Mouse (Mus musculus) cerebellum, postnatal 4 days (tissue): ENCODE measurements around the gene Cldn2.
A peak's percentile ranks its signal among the peaks of the same experiment; 100 is the strongest.

Experiments used
- DNase-seq, 2 experiments: peaks; one replicate each; pipeline ENCODE4 v3.0.0; 2022; ENCODE audit warnings: low spot score in 2 of 2, mixed read lengths in 1 of 2

Gene Cldn2

DNA sequence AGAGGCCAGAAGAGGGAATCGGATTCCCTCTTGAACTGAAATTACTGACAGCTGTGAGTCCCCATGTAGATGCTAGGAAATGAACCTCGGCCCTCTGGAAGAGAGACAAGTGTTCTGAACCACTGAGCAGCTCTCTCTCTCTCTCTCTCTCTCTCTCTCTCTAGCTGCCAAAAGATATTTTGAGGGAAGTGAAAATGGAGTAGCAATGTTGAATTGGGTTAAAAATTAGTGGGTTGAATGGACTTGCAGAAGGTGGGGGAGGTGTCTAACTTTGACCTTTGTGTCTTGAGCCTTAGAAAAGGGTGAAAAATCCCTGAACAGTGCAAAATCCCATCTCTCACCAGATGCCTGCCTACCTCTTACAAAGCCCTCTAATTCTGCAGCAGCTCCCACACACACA, 6.8 kb downstream of the Cldn2 start:
- no peak for DNase-seq

DNA sequence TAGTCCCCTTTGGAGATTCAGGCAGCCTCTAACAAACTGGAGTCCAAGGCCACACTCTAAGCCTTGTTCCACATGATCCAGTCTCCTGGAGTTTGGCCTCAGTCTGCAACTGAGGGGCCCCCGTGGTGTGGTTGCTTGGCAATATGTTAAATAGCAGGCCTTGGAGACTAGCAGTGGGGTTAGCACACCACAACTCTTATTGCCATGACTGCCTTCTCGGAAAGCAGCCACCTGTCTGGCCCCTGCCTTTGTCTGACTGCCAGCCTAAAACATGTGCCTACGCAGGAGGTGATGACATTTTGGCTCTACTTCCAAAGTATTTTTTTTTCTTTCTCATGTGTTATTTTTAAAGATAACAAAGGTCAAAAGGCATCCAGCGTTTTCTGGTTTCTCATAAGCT, 7.5 kb downstream of the Cldn2 start:
- peak in 1 of 2 experiments; percentile 42 for DNase-seq

GRCm38 (mm10) chrX:139808501-139808900, 7.9 kb downstream of the Cldn2 start:
- peak in 1 of 2 experiments; percentile 27 for DNase-seq

DNA sequence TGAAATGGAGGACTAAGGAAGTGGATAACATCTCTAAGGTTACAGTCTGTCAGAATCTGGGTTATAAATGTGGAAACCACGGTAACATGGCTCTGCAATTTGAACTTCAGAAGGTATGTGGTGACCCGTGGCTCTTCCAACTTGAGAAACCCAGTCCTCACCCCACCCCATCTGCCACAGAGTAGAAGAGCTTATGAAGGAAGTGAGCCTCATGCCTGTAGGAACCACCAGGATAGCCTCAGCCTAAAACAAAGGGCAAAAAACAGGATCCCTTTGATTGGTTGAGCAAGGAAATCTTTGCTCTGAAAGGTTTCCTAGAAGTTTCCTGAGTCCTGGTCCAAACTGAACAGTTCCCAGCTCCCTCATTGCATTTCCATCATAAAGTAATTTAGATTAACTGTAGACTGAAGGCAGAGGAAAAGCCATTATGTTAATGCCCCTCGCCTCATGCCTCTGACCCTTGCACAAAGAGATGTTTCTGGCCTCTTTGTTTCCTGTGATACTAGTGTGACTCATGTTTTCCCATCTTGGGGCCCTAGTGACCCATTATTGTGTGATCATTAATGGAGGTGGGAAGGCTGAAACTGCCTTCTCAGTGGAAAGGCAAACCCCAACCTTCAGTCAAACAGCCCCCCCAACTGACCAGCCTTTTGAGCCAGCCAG, 12.1 kb downstream of the Cldn2 start:
- no peak for DNase-seq

DNA sequence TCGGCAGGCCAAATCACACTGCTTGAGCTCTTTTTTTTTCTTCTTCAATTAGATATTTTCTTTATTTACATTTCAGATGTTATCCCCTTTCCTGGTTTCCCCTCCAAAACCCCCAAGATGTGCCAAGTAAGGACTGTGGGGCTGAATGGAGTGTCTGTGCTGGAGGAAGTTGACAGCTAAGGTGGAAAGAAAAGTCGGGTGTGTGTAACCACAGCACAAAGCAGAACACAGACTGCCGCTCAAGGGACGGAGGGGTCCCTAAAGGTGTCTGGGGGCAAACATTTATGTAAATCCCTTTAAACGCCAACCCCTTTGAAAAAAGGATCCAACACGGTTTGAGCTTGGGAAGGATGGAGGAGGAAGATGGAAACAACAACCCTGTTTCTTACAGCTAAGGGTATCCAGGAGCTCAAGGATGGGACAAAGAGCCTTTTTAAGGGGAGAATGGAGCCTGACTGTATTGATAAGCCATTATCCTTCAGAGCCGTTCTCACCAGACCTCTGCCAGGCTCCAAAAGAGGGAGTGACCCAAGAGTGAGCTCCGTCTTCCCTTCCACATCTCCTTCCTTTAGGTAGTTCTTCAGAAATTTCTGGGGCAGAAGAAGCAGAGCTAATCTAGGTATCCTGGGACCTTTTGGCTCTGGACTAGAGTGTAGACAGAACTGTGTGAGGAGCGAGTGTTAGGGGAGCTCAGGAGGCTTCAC, 12.8 kb downstream of the Cldn2 start:
- DNase-seq, result no peak

- DNase-seq, result no peak
Measured at GRCm38 (mm10) chrX:139814018-139814635, 13.5 kb downstream of the Cldn2 start.

DNA sequence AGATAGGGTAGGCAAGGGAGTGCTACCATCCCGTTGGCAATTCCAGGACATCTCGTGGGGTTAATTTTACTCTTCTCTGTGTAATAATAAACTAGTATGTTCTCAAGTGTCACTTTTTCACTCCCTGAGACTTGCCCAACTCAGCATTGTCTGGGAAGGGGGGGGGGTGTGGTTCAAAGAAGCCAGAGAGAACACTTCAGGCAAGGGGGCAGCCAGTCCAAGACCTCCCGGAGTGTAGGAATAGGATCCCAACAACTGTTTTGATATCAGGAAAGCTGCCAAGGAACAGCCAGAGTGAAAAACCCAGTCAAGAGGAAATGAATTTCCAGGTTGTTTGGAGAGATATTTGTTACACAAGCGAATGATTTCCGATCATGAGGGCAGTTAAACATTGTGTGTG, 14.6 kb downstream of the Cldn2 start:
- DNase-seq, result no peak

DNA sequence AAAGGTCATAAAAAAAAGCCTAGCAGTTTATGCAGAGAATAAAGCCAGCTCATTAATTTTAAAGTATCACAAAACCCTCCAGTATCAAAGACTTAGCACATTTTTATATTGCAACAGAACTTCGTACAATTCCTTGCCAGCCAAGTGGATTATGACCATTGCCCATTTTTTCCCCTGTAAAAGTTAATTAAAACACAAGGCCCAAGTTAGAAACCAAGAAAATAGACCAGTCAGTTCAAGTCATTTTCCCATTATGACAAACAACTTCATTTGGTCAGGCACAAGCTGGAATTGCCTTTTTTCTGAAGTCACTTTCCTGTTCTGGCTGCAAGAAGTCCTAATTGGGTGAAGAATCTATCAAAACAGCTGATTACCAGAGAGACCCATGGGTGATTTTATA, 24.8 kb downstream of the Cldn2 start:
- no peak for DNase-seq

- no peak for DNase-seq
Measured at GRCm38 (mm10) chrX:139826926-139827325, 26.3 kb downstream of the Cldn2 start.

DNA sequence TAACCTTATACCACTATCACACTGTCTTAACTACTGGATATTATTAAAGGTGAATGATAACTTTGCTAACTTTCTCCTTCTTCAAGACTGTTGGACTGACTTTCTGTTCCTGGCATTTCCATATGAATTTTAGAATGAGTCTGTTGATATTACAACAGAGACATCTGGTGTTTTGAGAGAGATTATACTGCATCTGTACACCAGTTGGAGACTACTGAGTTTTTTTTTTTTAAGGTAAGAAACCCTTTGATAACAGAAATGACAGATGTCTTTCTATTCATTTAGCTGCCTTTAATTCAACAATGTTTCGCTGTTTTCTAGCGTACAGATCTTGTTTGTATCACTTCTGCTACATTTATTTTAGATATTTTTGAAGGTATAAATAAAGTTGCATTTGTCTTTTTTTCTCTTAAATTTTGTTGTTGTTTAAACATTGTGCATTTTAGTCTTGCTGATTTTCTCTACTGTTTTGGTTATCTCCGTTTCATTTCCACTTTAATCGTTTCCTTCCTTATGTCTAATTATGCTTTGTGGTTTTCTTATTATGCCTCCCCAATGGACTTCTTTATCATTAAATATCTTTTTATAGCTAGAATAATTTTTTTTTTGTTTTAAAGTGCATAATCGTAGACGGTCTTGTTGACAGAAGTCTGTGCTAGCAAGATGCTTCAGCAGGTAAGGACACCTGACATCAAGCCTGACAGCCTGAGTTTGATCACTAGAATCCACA, 27.9 kb downstream of the Cldn2 start:
- no peak for DNase-seq

DNA sequence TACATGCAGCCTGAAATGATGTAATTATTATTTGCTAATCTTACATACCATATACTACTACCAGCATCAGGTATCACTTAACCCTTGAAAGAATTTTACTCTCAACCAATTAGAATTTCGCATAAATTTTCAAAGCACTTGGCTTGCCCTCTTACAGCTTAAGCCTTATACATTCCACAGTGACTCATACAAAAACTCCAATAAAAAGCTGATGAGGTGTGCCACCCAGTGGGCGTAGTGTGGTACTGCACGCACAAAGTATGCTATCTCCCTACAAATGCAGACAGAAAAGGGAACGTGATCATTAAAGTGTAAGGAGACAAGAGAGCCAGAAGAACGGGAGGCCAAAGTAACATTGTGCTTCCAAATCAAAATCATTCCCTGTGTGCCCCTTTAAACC, 31.8 kb downstream of the Cldn2 start:
- DNase-seq, result peak; percentile 33 to 56

DNA sequence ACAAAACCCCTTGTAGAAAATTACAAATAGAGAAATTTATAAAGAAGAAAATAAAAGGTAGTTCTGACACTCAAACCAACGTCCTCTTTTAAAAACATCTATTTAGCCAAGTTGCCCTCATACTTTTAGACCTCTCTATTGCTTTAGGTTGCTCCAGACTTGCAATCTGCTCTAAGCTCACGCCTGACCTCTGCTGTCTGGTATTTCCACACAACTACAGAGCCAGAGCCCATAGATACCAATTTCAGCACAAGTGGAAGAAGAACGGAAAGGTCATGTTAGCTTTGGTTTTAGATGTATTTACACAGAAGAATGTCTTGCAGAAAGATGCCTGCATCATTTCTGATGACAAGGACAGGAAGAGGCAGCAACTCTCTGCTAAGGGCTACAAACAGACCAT, 38.4 kb downstream of the Cldn2 start:
- no peak for DNase-seq

- DNase-seq, result no peak
Measured at GRCm38 (mm10) chrX:139841091-139841490, 40.5 kb downstream of the Cldn2 start.

DNA sequence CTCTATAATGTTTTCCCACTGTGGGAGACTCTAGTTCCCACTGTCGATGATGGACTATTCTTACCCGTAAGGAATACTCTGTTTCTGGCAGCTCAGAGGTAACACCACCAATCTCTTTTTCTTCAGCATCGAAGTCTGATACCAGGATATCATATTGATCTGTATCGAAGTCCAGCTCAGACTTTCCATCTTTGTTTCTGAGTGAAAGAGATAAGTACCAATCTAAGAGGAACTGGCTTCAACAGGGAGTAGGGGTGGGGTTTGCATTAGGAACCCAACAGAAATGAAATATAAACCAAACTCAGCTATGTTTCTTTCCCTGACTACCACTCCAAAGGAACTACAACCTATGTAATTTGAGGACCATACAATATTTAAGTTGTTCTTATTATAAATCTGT, 54.2 kb downstream of the Cldn2 start:
- no peak for DNase-seq

DNA sequence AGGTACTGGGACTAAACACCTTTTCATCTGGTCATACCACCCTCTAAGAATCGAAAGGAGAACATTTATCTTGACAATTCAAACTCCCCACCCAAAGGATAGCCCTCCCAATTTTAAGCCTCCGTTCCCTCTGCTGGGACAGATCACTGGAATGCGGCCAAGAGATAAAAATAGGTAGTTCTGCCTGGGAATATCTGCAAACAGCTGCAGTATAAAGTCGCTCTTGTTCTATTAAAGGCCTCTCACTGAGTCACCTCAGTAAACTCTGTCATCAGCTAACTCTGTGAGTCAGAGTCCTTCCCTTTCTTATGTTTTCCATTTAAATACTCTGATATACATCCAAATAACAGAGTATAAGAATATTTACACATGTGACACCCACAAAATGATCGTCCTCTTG, 58.8 kb downstream of the Cldn2 start:
- no peak for DNase-seq
